Mouse (Mus musculus) mature B cell (primary cell): Measurements from ENCODE around the gene Gm21209.
"Not testable (repeated sequence)": the region's sequence is repeated elsewhere in the genome, so short reads cannot be mapped to it uniquely, and the experiment has no call there.

ENCODE experiments used
- in situ Hi-C: fragments of 300-500 bp; cut with MboI; formaldehyde crosslinking; loops from 2 replicates; pipeline ENCODE4 v1.14.3; 2019

Gene Gm21209

GRCm38 (mm10) chrY:49570856-49571255, at the start of gene Gm21209:
Gm21209 (plus strand) TSS chrY:49571156.
- in situ Hi-C loops: not testable (repeated sequence)
